Mouse (Mus musculus): ENCODE measurements around the gene Vmn1r85. TPM values are rescaled to one million over a fixed set of nuclear protein-coding genes. Genes with fewer than 3 reads are reported as not detected.

The Vmn1r85 gene
- polyA plus RNA-seq, 1 experiment from 2014 or later = not detected

- no peak overlapping the region for H3K4me3 ChIP-seq (ENCODE audit: control insufficient read depth in 1 of 2, insufficient read depth in 1 of 2, low read depth in 1 of 2, low read length in 2 of 2)
- H3K27ac ChIP-seq (replicated peaks in 1 of 2; ENCODE audit: control insufficient read depth in 1 of 2, insufficient read depth in 1 of 2, low read depth in 2 of 2, low read length in 2 of 2) = no peak overlapping the region
- H3K4me2 ChIP-seq (ENCODE audit: low read length) = no peak overlapping the region
- no peak overlapping the region for H3K9ac ChIP-seq (ENCODE audit: low read length)
- ATAC-seq (ENCODE audit: insufficient number of reproducible peaks, insufficient read depth, low FRiP score, low read depth) = no peak
- WGBS = 88% methylated on average over 9 of the region's 9 CpGs
- peaks cover 3% of the 10 kb centered on the region; the same call in 1 of the 2 replicates for H3K9me3 ChIP-seq (ENCODE audit: control insufficient read depth, low read length)
- H3K36me3 ChIP-seq (ENCODE audit: control insufficient read depth, insufficient read depth, low read length) = no peaks in the 10 kb centered on the region
- H3K27me3 ChIP-seq (ENCODE audit: control insufficient read depth, insufficient read depth, low read length) = no peaks in the 10 kb centered on the region
- H3K4me1 ChIP-seq (ENCODE audit: control insufficient read depth in 2 of 2, insufficient read depth in 2 of 2, low read length in 2 of 2) = no peaks in the 10 kb centered on the region
Observed at GRCm38 (mm10) chr7:13059536-13059935, 35.4 kb downstream of the Vmn1r85 start.

- H3K9ac ChIP-seq (ENCODE audit: low read length) = no peak overlapping the region
- H3K4me1 ChIP-seq (ENCODE audit: control insufficient read depth in 2 of 2, insufficient read depth in 2 of 2, low read length in 2 of 2) = peaks cover 0 to 4% of the 10 kb centered on the region in 2 experiments; a peak in 1 of 4 replicates
- ATAC-seq (ENCODE audit: insufficient number of reproducible peaks, insufficient read depth, low FRiP score, low read depth) = no peak
- no peaks in the 10 kb centered on the region for H3K36me3 ChIP-seq (ENCODE audit: control insufficient read depth, insufficient read depth, low read length)
- WGBS = 60% methylated on average over 8 of the region's 8 CpGs
- H3K4me2 ChIP-seq (ENCODE audit: low read length) = no peak overlapping the region
- no peak overlapping the region for H3K4me3 ChIP-seq (ENCODE audit: control insufficient read depth in 1 of 2, insufficient read depth in 1 of 2, low read depth in 1 of 2, low read length in 2 of 2)
- H3K27ac ChIP-seq (replicated peaks in 1 of 2; ENCODE audit: control insufficient read depth in 1 of 2, insufficient read depth in 1 of 2, low read depth in 2 of 2, low read length in 2 of 2) = no peak overlapping the region
- H3K9me3 ChIP-seq (ENCODE audit: control insufficient read depth, low read length) = no peaks in the 10 kb centered on the region
- H3K27me3 ChIP-seq (ENCODE audit: control insufficient read depth, insufficient read depth, low read length) = no peaks in the 10 kb centered on the region
Observed at GRCm38 (mm10) chr7:13056913-13057700, 37.9 kb downstream of the Vmn1r85 start.

GRCm38 (mm10) chr7:13054287-13055010, 40.5 kb downstream of the Vmn1r85 start, which contains the start of gene Mzf1:
TSS of gene Mzf1 (minus strand) at chr7:13054764.
- Histone ChIP-seq H3K4me3 (ENCODE audit: control insufficient read depth in 1 of 2, insufficient read depth in 1 of 2, low read depth in 1 of 2, low read length in 2 of 2) (peak within 1 kb of the TSS; percentile 64 to 92), H3K4me1 (ENCODE audit: control insufficient read depth in 2 of 2, insufficient read depth in 2 of 2, low read length in 2 of 2) (peaks cover 0 to 4% of the 10 kb centered on the region in 2 experiments; a peak in 1 of 4 replicates), H3K27ac (replicated peaks in 1 of 2; ENCODE audit: control insufficient read depth in 1 of 2, insufficient read depth in 1 of 2, low read depth in 2 of 2, low read length in 2 of 2) (peak within 1 kb of the TSS; percentile 80 to 90), H3K36me3 (ENCODE audit: control insufficient read depth, insufficient read depth, low read length) (0 out of 2 replicates have a peak, but pooled peaks cover 4% of the 10 kb centered on the region), H3K4me2 (ENCODE audit: low read length) (peak within 1 kb of the TSS; percentile 69), H3K9ac (ENCODE audit: low read length) (peak within 1 kb of the TSS; percentile 77), H3K27me3 (ENCODE audit: control insufficient read depth, insufficient read depth, low read length) (no peaks in the 10 kb centered on the region), H3K9me3 (ENCODE audit: control insufficient read depth, low read length) (no peaks in the 10 kb centered on the region)
- under 1% methylated on average over 41 of the region's 41 CpGs for WGBS
- ATAC-seq (ENCODE audit: insufficient number of reproducible peaks, insufficient read depth, low FRiP score, low read depth) = peak; percentile 93

- peak overlapping the region in 1 of 2 experiments; percentile 80; a peak in 2 of 4 replicates for H3K27ac ChIP-seq (replicated peaks in 1 of 2; ENCODE audit: control insufficient read depth in 1 of 2, insufficient read depth in 1 of 2, low read depth in 2 of 2, low read length in 2 of 2)
- peaks cover 0 to 4% of the 10 kb centered on the region in 2 experiments; a peak in 1 of 4 replicates for H3K4me1 ChIP-seq (ENCODE audit: control insufficient read depth in 2 of 2, insufficient read depth in 2 of 2, low read length in 2 of 2)
- no peaks in the 10 kb centered on the region for H3K27me3 ChIP-seq (ENCODE audit: control insufficient read depth, insufficient read depth, low read length)
- no peaks in the 10 kb centered on the region for H3K9me3 ChIP-seq (ENCODE audit: control insufficient read depth, low read length)
- no peak for ATAC-seq (ENCODE audit: insufficient number of reproducible peaks, insufficient read depth, low FRiP score, low read depth)
- H3K4me2 ChIP-seq (ENCODE audit: low read length) = peak overlapping the region; percentile 69
- peak overlapping the region; percentile 77 for H3K9ac ChIP-seq (ENCODE audit: low read length)
- H3K4me3 ChIP-seq (ENCODE audit: control insufficient read depth in 1 of 2, insufficient read depth in 1 of 2, low read depth in 1 of 2, low read length in 2 of 2) = peak overlapping the region; percentile 64 to 92
- WGBS = 3% methylated on average over 15 of the region's 15 CpGs
- H3K36me3 ChIP-seq (ENCODE audit: control insufficient read depth, insufficient read depth, low read length) = 0 out of 2 replicates have a peak, but pooled peaks cover 4% of the 10 kb centered on the region
Observed at GRCm38 (mm10) chr7:13053961-13054286, 41.0 kb downstream of the Vmn1r85 start.

GRCm38 (mm10) chr7:13053501-13053900, 41.5 kb downstream of the Vmn1r85 start:
- no peaks in the 10 kb centered on the region for H3K9me3 ChIP-seq (ENCODE audit: control insufficient read depth, low read length)
- H3K36me3 ChIP-seq (ENCODE audit: control insufficient read depth, insufficient read depth, low read length) = 0 out of 2 replicates have a peak, but pooled peaks cover 4% of the 10 kb centered on the region
- peak overlapping the region; percentile 69 for H3K4me2 ChIP-seq (ENCODE audit: low read length)
- H3K27ac ChIP-seq (replicated peaks in 1 of 2; ENCODE audit: control insufficient read depth in 1 of 2, insufficient read depth in 1 of 2, low read depth in 2 of 2, low read length in 2 of 2) = no peak overlapping the region
- ATAC-seq (ENCODE audit: insufficient number of reproducible peaks, insufficient read depth, low FRiP score, low read depth) = no peak
- no peak overlapping the region for H3K9ac ChIP-seq (ENCODE audit: low read length)
- no peaks in the 10 kb centered on the region for H3K27me3 ChIP-seq (ENCODE audit: control insufficient read depth, insufficient read depth, low read length)
- WGBS = 95% methylated on average over 2 of the region's 2 CpGs
- H3K4me3 ChIP-seq (ENCODE audit: control insufficient read depth in 1 of 2, insufficient read depth in 1 of 2, low read depth in 1 of 2, low read length in 2 of 2) = peak overlapping the region in 1 of 2 experiments; percentile 64; a peak in 2 of 4 replicates
- peaks cover 0 to 4% of the 10 kb centered on the region in 2 experiments; a peak in 1 of 4 replicates for H3K4me1 ChIP-seq (ENCODE audit: control insufficient read depth in 2 of 2, insufficient read depth in 2 of 2, low read length in 2 of 2)

- H3K4me2 ChIP-seq (ENCODE audit: low read length) = no peak overlapping the region
- no peak for ATAC-seq (ENCODE audit: insufficient number of reproducible peaks, insufficient read depth, low FRiP score, low read depth)
- H3K4me3 ChIP-seq (ENCODE audit: control insufficient read depth in 1 of 2, insufficient read depth in 1 of 2, low read depth in 1 of 2, low read length in 2 of 2) = no peak overlapping the region
- H3K36me3 ChIP-seq (ENCODE audit: control insufficient read depth, insufficient read depth, low read length) = 0 out of 2 replicates have a peak, but pooled peaks cover 4% of the 10 kb centered on the region
- 89% methylated on average over 13 of the region's 13 CpGs for WGBS
- peaks cover 0 to 4% of the 10 kb centered on the region in 2 experiments; a peak in 1 of 4 replicates for H3K4me1 ChIP-seq (ENCODE audit: control insufficient read depth in 2 of 2, insufficient read depth in 2 of 2, low read length in 2 of 2)
- H3K9me3 ChIP-seq (ENCODE audit: control insufficient read depth, low read length) = no peaks in the 10 kb centered on the region
- no peak overlapping the region for H3K27ac ChIP-seq (replicated peaks in 1 of 2; ENCODE audit: control insufficient read depth in 1 of 2, insufficient read depth in 1 of 2, low read depth in 2 of 2, low read length in 2 of 2)
- no peaks in the 10 kb centered on the region for H3K27me3 ChIP-seq (ENCODE audit: control insufficient read depth, insufficient read depth, low read length)
- no peak overlapping the region for H3K9ac ChIP-seq (ENCODE audit: low read length)
Observed at GRCm38 (mm10) chr7:13053001-13053400, 42.0 kb downstream of the Vmn1r85 start.

- no peak for ATAC-seq (ENCODE audit: insufficient number of reproducible peaks, insufficient read depth, low FRiP score, low read depth)
- WGBS = 6% methylated on average over 2 of the region's 2 CpGs
- no peak overlapping the region for H3K27ac ChIP-seq (replicated peaks in 1 of 2; ENCODE audit: control insufficient read depth in 1 of 2, insufficient read depth in 1 of 2, low read depth in 2 of 2, low read length in 2 of 2)
Observed at GRCm38 (mm10) chr7:13046084-13046483, 48.9 kb downstream of the Vmn1r85 start.

More at GRCm38 (mm10) chr7:13046084-13046483, 48.9 kb downstream of the Vmn1r85 start:
- no peak overlapping the region for H3K4me2 ChIP-seq (ENCODE audit: low read length)
- H3K36me3 ChIP-seq (ENCODE audit: control insufficient read depth, insufficient read depth, low read length) = 0 out of 2 replicates have a peak, but pooled peaks cover 2% of the 10 kb centered on the region
- H3K4me1 ChIP-seq (ENCODE audit: control insufficient read depth in 2 of 2, insufficient read depth in 2 of 2, low read length in 2 of 2) = peaks cover 5 to 9% of the 10 kb centered on the region in 2 experiments; a peak in 2 of 4 replicates
- H3K9ac ChIP-seq (ENCODE audit: low read length) = no peak overlapping the region
- peaks cover 34% of the 10 kb centered on the region for H3K27me3 ChIP-seq (ENCODE audit: control insufficient read depth, insufficient read depth, low read length)
- H3K4me3 ChIP-seq (ENCODE audit: control insufficient read depth in 1 of 2, insufficient read depth in 1 of 2, low read depth in 1 of 2, low read length in 2 of 2) = no peak overlapping the region
- H3K9me3 ChIP-seq (ENCODE audit: control insufficient read depth, low read length) = 0 out of 2 replicates have a peak, but pooled peaks cover 2% of the 10 kb centered on the region

All from heart, embryonic 14.5 days (tissue).